22 mouse cellular contexts compared by ENCODE assay signal in the genomic region with DNA sequence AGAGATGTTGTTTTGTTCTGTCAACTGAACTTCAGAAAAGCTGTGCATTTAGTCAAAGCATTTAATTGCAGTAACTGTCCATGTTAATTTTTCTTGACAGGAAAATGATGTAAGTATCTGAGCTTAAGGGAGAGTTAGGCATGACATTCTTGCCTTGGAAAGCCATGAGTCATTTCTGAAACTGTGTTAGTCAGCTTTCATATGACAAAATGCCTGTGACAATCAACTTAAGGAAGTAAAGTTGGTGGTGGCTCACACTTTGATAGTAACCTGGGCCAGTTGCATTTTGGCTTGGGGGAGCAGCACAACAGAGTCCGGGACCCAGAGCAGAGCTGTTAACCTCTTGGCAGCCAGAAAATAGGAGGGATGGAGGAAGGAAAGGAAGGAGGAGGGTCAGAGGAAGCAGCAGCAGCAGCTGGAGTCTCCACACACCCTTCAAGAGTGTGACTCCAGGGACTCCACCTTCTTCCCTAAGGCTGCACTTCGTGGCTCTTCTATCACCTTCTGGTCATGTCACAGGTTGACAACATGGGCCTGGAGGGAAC. TPM values are rescaled to one million over a fixed set of nuclear protein-coding genes. Genes with fewer than 3 reads are reported as not detected.
DNase-seq lines count a peak whose midpoint lies in the region; ATAC-seq and TF ChIP-seq lines count a peak whose summit lies in the region.
"Had no signal": no experiment of that assay in that cellular context is flagged by ENCODE, and none has a peak within 500 bp of the region (broad histone marks: within the 10 kb centered on the region; RNA-seq: fewer than 3 reads in every experiment).

No protein-coding gene starts in this region.

- H3K9me3 ChIP-seq in lung, postnatal 0 days (ENCODE audit: low read length): no peaks in the 10 kb centered on the region
- no peaks in the 10 kb centered on the region for H3K9me3 ChIP-seq in stomach, postnatal 0 days (ENCODE audit: control insufficient read depth, low read length)
- no peaks in the 10 kb centered on the region for H3K9me3 ChIP-seq in kidney, embryonic 15.5 days (replicated peaks)
- no peaks in the 10 kb centered on the region for H3K9me3 ChIP-seq in midbrain, embryonic 13.5 days
- no peaks in the 10 kb centered on the region for H3K9me3 ChIP-seq in forebrain, embryonic 14.5 days (replicated peaks; ENCODE audit: control insufficient read depth, low read length)
- H3K9me3 ChIP-seq: G1E; hindbrain, embryonic 15.5 days; liver, embryonic 13.5 days; neural tube, embryonic 12.5 days had no signal

- peaks cover 18% of the 10 kb centered on the region; the same call in 1 of the 2 replicates for H3K4me1 ChIP-seq in lung, postnatal 0 days (ENCODE audit: insufficient read depth, low read depth, low read length)
- H3K4me1 ChIP-seq in bone marrow macrophage, adult 2 months (ENCODE audit: control insufficient read depth, insufficient read depth, low read length): peaks cover 62% of the 10 kb centered on the region
- H3K4me1 ChIP-seq in stomach, postnatal 0 days (replicated peaks; ENCODE audit: control insufficient read depth, insufficient read depth): no peaks in the 10 kb centered on the region
- H3K4me1 ChIP-seq in kidney, embryonic 15.5 days: no peaks in the 10 kb centered on the region
- peaks cover 10% of the 10 kb centered on the region for H3K4me1 ChIP-seq in midbrain, embryonic 13.5 days (replicated peaks)
- peaks cover 5% of the 10 kb centered on the region for H3K4me1 ChIP-seq in forebrain, embryonic 14.5 days (ENCODE audit: control insufficient read depth, insufficient read depth, low read length)
- H3K4me1 ChIP-seq: hindbrain, embryonic 15.5 days; neural tube, embryonic 12.5 days had no signal

- no peak for TF ChIP-seq CTCF in lung, postnatal 0 days (IDR thresholded peaks at IDR 0.05)
- TF ChIP-seq CTCF in bone marrow macrophage, adult 2 months (IDR thresholded peaks at IDR 0.05; ENCODE audit: low read depth, low read length): no peak
- TF ChIP-seq CTCF in stomach, postnatal 0 days (IDR thresholded peaks at IDR 0.05; ENCODE audit: low read depth): no peak

- no peaks in the 10 kb centered on the region for H3K36me3 ChIP-seq in lung, postnatal 0 days (ENCODE audit: insufficient read depth, low read length)
- H3K36me3 ChIP-seq in macrophage (ENCODE audit: inconsistent target): no peaks in the 10 kb centered on the region
- H3K36me3 ChIP-seq in stomach, postnatal 0 days (ENCODE audit: control insufficient read depth, insufficient read depth, low read length): no peaks in the 10 kb centered on the region
- no peaks in the 10 kb centered on the region for H3K36me3 ChIP-seq in kidney, embryonic 15.5 days
- H3K36me3 ChIP-seq in midbrain, embryonic 13.5 days: no peaks in the 10 kb centered on the region
- no peaks in the 10 kb centered on the region for H3K36me3 ChIP-seq in forebrain, embryonic 14.5 days (ENCODE audit: control insufficient read depth, insufficient read depth, low read length)
- H3K36me3 ChIP-seq: G1E; hindbrain, embryonic 15.5 days; liver, embryonic 13.5 days; neural tube, embryonic 12.5 days had no signal

- no peak overlapping the region for H3K4me3 ChIP-seq in lung, postnatal 0 days (ENCODE audit: low read depth, low read length)
- H3K4me3 ChIP-seq in bone marrow macrophage, adult 2 months (ENCODE audit: insufficient read depth, low read length): peak overlapping the region; percentile 8; the same call in 1 of the 2 replicates
- H3K4me3 ChIP-seq in macrophage (ENCODE audit: inconsistent target): peak overlapping the region; percentile 2; the same call in 1 of the 2 replicates
- H3K4me3 ChIP-seq in stomach, postnatal 0 days (ENCODE audit: low read depth, low read length): no peak overlapping the region
- H3K4me3 ChIP-seq in kidney, embryonic 15.5 days (replicated peaks): no peak overlapping the region
- H3K4me3 ChIP-seq in midbrain, embryonic 13.5 days (replicated peaks): no peak overlapping the region
- no peak overlapping the region for H3K4me3 ChIP-seq in forebrain, embryonic 14.5 days (ENCODE audit: low read depth, low read length)
- H3K4me3 ChIP-seq: gastrocnemius, adult 2 months; hindbrain, embryonic 15.5 days; liver, embryonic 13.5 days; neural tube, embryonic 12.5 days had no signal

- no peaks in the 10 kb centered on the region for H3K27me3 ChIP-seq in lung, postnatal 0 days (replicated peaks; ENCODE audit: insufficient read depth, low read length)
- no peaks in the 10 kb centered on the region for H3K27me3 ChIP-seq in stomach, postnatal 0 days (ENCODE audit: control insufficient read depth, insufficient read depth, low read length)
- no peaks in the 10 kb centered on the region for H3K27me3 ChIP-seq in kidney, embryonic 15.5 days
- H3K27me3 ChIP-seq in midbrain, embryonic 13.5 days: no peaks in the 10 kb centered on the region
- H3K27me3 ChIP-seq in forebrain, embryonic 14.5 days (replicated peaks; ENCODE audit: control insufficient read depth, insufficient read depth, low read length): peaks cover 35% of the 10 kb centered on the region
- H3K27me3 ChIP-seq: hindbrain, embryonic 15.5 days; neural tube, embryonic 12.5 days; Patski had no signal

- H3K27ac ChIP-seq in lung, postnatal 0 days (ENCODE audit: low read length): no peak overlapping the region
- H3K27ac ChIP-seq in bone marrow macrophage, adult 2 months (ENCODE audit: insufficient read depth, low read depth, low read length): peak overlapping the region; percentile 46
- H3K27ac ChIP-seq in macrophage: peak overlapping the region; percentile 73
- no peak overlapping the region for H3K27ac ChIP-seq in stomach, postnatal 0 days (replicated peaks)
- no peak overlapping the region for H3K27ac ChIP-seq in kidney, embryonic 15.5 days
- no peak overlapping the region for H3K27ac ChIP-seq in midbrain, embryonic 13.5 days
- H3K27ac ChIP-seq in forebrain, embryonic 14.5 days (ENCODE audit: low read depth, low read length): no peak overlapping the region
- H3K27ac ChIP-seq: gastrocnemius, adult 2 months; hindbrain, embryonic 15.5 days; liver, embryonic 13.5 days; neural tube, embryonic 12.5 days had no signal

- no peak overlapping the region for H3K4me2 ChIP-seq in lung, postnatal 0 days (replicated peaks; ENCODE audit: low read depth, low read length)
- no peak overlapping the region for H3K4me2 ChIP-seq in stomach, postnatal 0 days (replicated peaks; ENCODE audit: low read depth)
- H3K4me2 ChIP-seq in kidney, embryonic 15.5 days: no peak overlapping the region
- H3K4me2 ChIP-seq in midbrain, embryonic 13.5 days (replicated peaks): no peak overlapping the region
- no peak overlapping the region for H3K4me2 ChIP-seq in forebrain, embryonic 14.5 days (ENCODE audit: low read length)
- H3K4me2 ChIP-seq: hindbrain, embryonic 15.5 days; liver, embryonic 13.5 days; neural tube, embryonic 12.5 days had no signal

- ATAC-seq in lung, postnatal 0 days: no peak
- ATAC-seq in stomach, postnatal 0 days (ENCODE audit: low FRiP score, low TSS enrichment): peak; percentile 50; the same call in 1 of the 2 replicates
- no peak for ATAC-seq in kidney, embryonic 15.5 days (replicated peaks; ENCODE audit: low FRiP score)
- no peak for ATAC-seq in midbrain, embryonic 13.5 days
- ATAC-seq in forebrain, embryonic 14.5 days: no peak
- ATAC-seq: Patski had no signal

- TF ChIP-seq EP300 in lung, postnatal 0 days (IDR thresholded peaks at IDR 0.05): no peak
- TF ChIP-seq EP300 in stomach, postnatal 0 days (optimal IDR thresholded peaks at IDR 0.05): no peak

- H3K79me2 ChIP-seq in macrophage (ENCODE audit: inconsistent target): peaks cover 97% of the 10 kb centered on the region

- 23% methylated on average over 2 of the region's 2 CpGs for WGBS in lung, postnatal 0 days
- WGBS in macrophage (ENCODE audit: missing documents): 19% methylated on average over 2 of the region's 2 CpGs
- 30% methylated on average over 2 of the region's 2 CpGs for WGBS in stomach, postnatal 0 days
- WGBS in kidney, embryonic 15.5 days: 35% methylated on average over 2 of the region's 2 CpGs
- WGBS in midbrain, embryonic 13.5 days: 76% methylated on average over 2 of the region's 2 CpGs
- 76% methylated on average over 2 of the region's 2 CpGs for WGBS in forebrain, embryonic 14.5 days

- peak; percentile 47 for DNase-seq in lung, postnatal 0 days (ENCODE audit: low spot score)
- DNase-seq in lung, postnatal 36 days: no peak
- no peak for DNase-seq in stomach, postnatal 0 days (ENCODE audit: low spot score)
- DNase-seq in forebrain, embryonic 14.5 days (ENCODE audit: low spot score): no peak
- DNase-seq: adrenal gland, postnatal 36 days; cerebellum, adult 11 months; cerebellum, postnatal 10 days; gastrocnemius, adult 2 months; heart, postnatal 4 days; kidney, adult 11 months; liver, embryonic 13.5 days; lung, adult 2 months; midbrain, embryonic 14.5 days; thymus, postnatal 14 days had no signal

- no peak for TF ChIP-seq POLR2A in bone marrow macrophage, adult 2 months (IDR thresholded peaks at IDR 0.05; ENCODE audit: borderline replicate concordance, low read depth, low read length)

- no peak overlapping the region for H3K9ac ChIP-seq in lung, postnatal 0 days (replicated peaks; ENCODE audit: low read depth)
- H3K9ac ChIP-seq in stomach, postnatal 0 days (ENCODE audit: low read length): no peak overlapping the region
- no peak overlapping the region for H3K9ac ChIP-seq in kidney, embryonic 15.5 days
- H3K9ac ChIP-seq in midbrain, embryonic 13.5 days (replicated peaks): no peak overlapping the region
- no peak overlapping the region for H3K9ac ChIP-seq in forebrain, embryonic 14.5 days (ENCODE audit: low read length)
- H3K9ac ChIP-seq: hindbrain, embryonic 15.5 days; liver, embryonic 13.5 days; neural tube, embryonic 12.5 days had no signal

RNA-seq across cellular contexts. Expression of a gene that starts 20.9 kb away (rescaled TPM):
- polyA plus RNA-seq in lung, postnatal 0 days (2015; fragmentation: Nextera tagmentation; extraction: Ambion mirVana): 20.8 and 21.9 TPM in 2 replicates
- 57.2 and 60.9 TPM in 2 replicates for polyA plus RNA-seq in bone marrow macrophage, adult 2 months (2012; ENCODE audit: insufficient read depth, insufficient read length, missing spikeins)
- 100 to 1,000 TPM; 288 to 518 (median 336) TPM for total RNA-seq in macrophage (2018; cell fraction: chromatin; rRNA removed)
- total RNA-seq in macrophage (2018; cell fraction: cytosol; rRNA removed): 10 to 100 TPM; 26.3 to 39.5 (median 30.3) TPM
- total RNA-seq in macrophage (2018; cell fraction: nucleus; rRNA removed): 100 to 1,000 TPM in 22 of 26 experiments, 10 to 100 TPM in 4; 95.7 to 372 (median 152) TPM
- polyA plus RNA-seq in macrophage (2018): 20.9 to 48.4 TPM (median 31.3 TPM) in 3 replicates
- polyA plus RNA-seq in stomach, postnatal 0 days (2015; fragmentation: Nextera tagmentation; extraction: Ambion mirVana): 4.9 and 5.0 TPM in 2 replicates
- polyA plus RNA-seq in kidney, embryonic 15.5 days (2015; fragmentation: Nextera tagmentation; extraction: Ambion mirVana): 16.1 and 16.9 TPM in 2 replicates
- polyA plus RNA-seq in midbrain, embryonic 13.5 days (2015; fragmentation: Nextera tagmentation; extraction: Ambion mirVana): 36.5 and 40.0 TPM in 2 replicates
- polyA plus RNA-seq in forebrain, embryonic 14.5 days (2014; fragmentation: Nextera tagmentation; extraction: Ambion mirVana): 22.6 and 27.8 TPM in 2 replicates
- polyA plus RNA-seq: G1E had no signal

Comparison
In these comparisons a context has a peak if more than half of its experiments do, and no peak if none do; other contexts are left out.
1. H3K27ac ChIP-seq: peak in bone marrow macrophage, adult 2 months (single experiment) and macrophage (single experiment); none in lung, postnatal 0 days (single experiment), stomach, postnatal 0 days (single experiment), kidney, embryonic 15.5 days (single experiment), midbrain, embryonic 13.5 days (single experiment) and forebrain, embryonic 14.5 days (single experiment).
2. H3K4me3 ChIP-seq: peak in bone marrow macrophage, adult 2 months (single experiment) and macrophage (single experiment); none in lung, postnatal 0 days (single experiment), stomach, postnatal 0 days (single experiment), kidney, embryonic 15.5 days (single experiment), midbrain, embryonic 13.5 days (single experiment) and forebrain, embryonic 14.5 days (single experiment).